Mouse (Mus musculus): ENCODE data around the gene Gm45711.
"Not testable (repeated sequence)": the region's sequence is repeated elsewhere in the genome, so short reads cannot be mapped to it uniquely, and the experiment has no call there.

DNA sequence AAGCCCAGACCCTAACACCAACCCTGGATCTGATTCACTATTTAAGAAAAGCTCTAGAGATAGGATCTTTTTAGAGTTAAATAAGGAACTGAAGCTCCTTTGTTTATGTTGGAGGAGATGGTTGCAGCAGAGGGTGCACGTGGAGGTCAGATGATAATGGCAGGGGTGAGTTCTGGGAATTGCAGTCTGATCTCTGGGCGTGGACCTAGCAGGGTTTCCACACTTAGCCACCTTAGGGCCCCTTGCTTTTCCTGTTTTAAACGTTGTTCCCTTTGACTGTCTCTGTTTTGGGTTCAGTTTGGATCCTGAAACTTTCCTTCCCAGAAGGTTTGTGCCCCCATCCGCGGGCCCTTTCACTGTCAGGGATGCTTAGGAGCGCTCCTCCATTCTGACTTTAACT, 1.5 kb downstream of the Gm45711 start:
- not testable (repeated sequence) for TF ChIP-seq CTCF (IDR thresholded peaks at IDR 0.05; ENCODE audit: low read depth, low read length); GATA1 (IDR thresholded peaks at IDR 0.05; ENCODE audit: borderline replicate concordance, low read length); TAL1 (conservative IDR thresholded peaks at IDR 0.05; ENCODE audit: low read depth, low read length); GATA2 (IDR thresholded peaks at IDR 0.05; ENCODE audit: borderline replicate concordance, low read depth, low read length); POLR2AphosphoS5 (IDR thresholded peaks at IDR 0.05; ENCODE audit: insufficient replicate concordance, low read depth, low read length)
